Mouse (Mus musculus) midbrain, embryonic 14.5 days (tissue): ENCODE measurements around the gene Mis12. TPM values are rescaled to one million over a fixed set of nuclear protein-coding genes. Genes with fewer than 3 reads are reported as not detected.
A peak's percentile ranks its signal among the peaks of the same experiment; 100 is the strongest.

Experiments
- ATAC-seq: fragments of 200-750 bp; cut with Nextera tagmentation; 2 replicates; pipeline ENCODE4 v1.8.0; 2017; ENCODE audit warnings: moderate number of reproducible peaks, moderate library complexity; ENCODE audit not compliant: low FRiP score, low TSS enrichment
- DNase-seq: peaks from one replicate; pipeline ENCODE4 v3.0.0-alpha.2; 2015
- H3K27ac ChIP-seq: fragments of 300-500 bp; sonication (generic); replicated peaks from 2 replicates; pipeline ENCODE4 v1.5.1; 2014; ENCODE audit warnings: mild to moderate bottlenecking, low read depth, low read length, moderate library complexity
- H3K27me3 ChIP-seq: fragments of 300-500 bp; sonication (generic); 2 replicates; pipeline ENCODE4 v1.6.1; 2014; ENCODE audit warnings: low read length, control low read depth, mixed read lengths; ENCODE audit not compliant: control insufficient read depth, insufficient read depth
- H3K36me3 ChIP-seq: fragments of 300-500 bp; sonication (generic); 2 replicates; pipeline ENCODE4 v1.6.1; 2014; ENCODE audit warnings: low read length, control low read depth; ENCODE audit not compliant: control insufficient read depth, insufficient read depth
- H3K4me1 ChIP-seq: fragments of 300-500 bp; sonication (generic); 2 replicates; pipeline ENCODE4 v1.6.1; 2014; ENCODE audit warnings: mild to moderate bottlenecking, antibody characterized with exemption, low read length, control low read depth; ENCODE audit not compliant: control insufficient read depth, insufficient read depth
- H3K4me2 ChIP-seq: fragments of 300-500 bp; sonication (generic); 2 replicates; pipeline ENCODE4 v1.6.1; 2014; ENCODE audit warnings: mild to moderate bottlenecking, low read length, moderate library complexity
- H3K4me3 ChIP-seq: fragments of 300-500 bp; sonication (generic); replicated peaks from 2 replicates; pipeline ENCODE4 v1.5.1; 2014; ENCODE audit warnings: low read depth, low read length
- H3K9ac ChIP-seq: fragments of 300-500 bp; sonication (generic); replicated peaks from 2 replicates; pipeline ENCODE4 v1.6.1; 2014; ENCODE audit warnings: mild to moderate bottlenecking, low read length, moderate library complexity
- H3K9me3 ChIP-seq: fragments of 300-500 bp; sonication (generic); 2 replicates; pipeline ENCODE4 v1.6.1; 2016; ENCODE audit warnings: low read length, control low read depth, mixed read lengths; ENCODE audit not compliant: control insufficient read depth
- WGBS: fragments of 180-500 bp; shearing (Covaris S2); extraction: QIAGEN DNeasy Blood & Tissue Kit; methylation state at CpG from one replicate; pipeline ENCODE4 v1.1.7; 2014; 5-methylcytosine and 5-hydroxymethylcytosine counted together
- polyA plus RNA-seq: library from polyadenylated mRNA; unstranded; fragments of >200 nt; fragmentation: Nextera tagmentation; extraction: Ambion mirVana; gene quantifications from 2 replicates; pipeline ENCODE4 v1.2.1, GENCODE M21; 2014

The Mis12 gene
- polyA plus RNA-seq, 1 experiment from 2014 or later = 29.7 TPM

- ATAC-seq (no peak), DNase-seq (no peak)
- 96% methylated on average over 7 of the region's 7 CpGs for WGBS
- H3K36me3 ChIP-seq = peaks cover 46% of the 10 kb centered on the region
- H3K27me3 ChIP-seq = no peaks in the 10 kb centered on the region
- no peak overlapping the region for H3K9ac ChIP-seq
- H3K9me3 ChIP-seq = no peaks in the 10 kb centered on the region
- peaks cover 13% of the 10 kb centered on the region for H3K4me1 ChIP-seq
- no peak overlapping the region for H3K4me2 ChIP-seq
- H3K4me3 ChIP-seq = no peak overlapping the region
- no peak overlapping the region for H3K27ac ChIP-seq
Observed at GRCm38 (mm10) chr11:71007831-71008230, 11.6 kb upstream of the Mis12 start.

GRCm38 (mm10) chr11:71008321-71008720 is 11.1 kb upstream of the Mis12 start:
- H3K4me3 ChIP-seq = no peak overlapping the region
- no peak overlapping the region for H3K4me2 ChIP-seq
- no peak for ATAC-seq
- peaks cover 48% of the 10 kb centered on the region for H3K36me3 ChIP-seq
- H3K9me3 ChIP-seq = no peaks in the 10 kb centered on the region
- H3K9ac ChIP-seq = no peak overlapping the region
- WGBS = 96% methylated on average over 3 of the region's 3 CpGs
- DNase-seq = no peak
- peaks cover 8% of the 10 kb centered on the region for H3K4me1 ChIP-seq
- no peaks in the 10 kb centered on the region for H3K27me3 ChIP-seq
- H3K27ac ChIP-seq = no peak overlapping the region

- ATAC-seq (no peak), DNase-seq (no peak)
- Histone ChIP-seq H3K9me3 (no peaks in the 10 kb centered on the region), H3K4me1 (peaks cover 11% of the 10 kb centered on the region), H3K9ac (no peak overlapping the region), H3K36me3 (peaks cover 58% of the 10 kb centered on the region), H3K4me3 (no peak overlapping the region), H3K4me2 (no peak overlapping the region), H3K27me3 (no peaks in the 10 kb centered on the region), H3K27ac (no peak overlapping the region)
- WGBS = 97% methylated on average over 7 of the region's 7 CpGs
Observed at GRCm38 (mm10) chr11:71012743-71013142, 6.7 kb upstream of the Mis12 start.

GRCm38 (mm10) chr11:71017051-71017450 is 2.4 kb upstream of the Mis12 start:
- WGBS = 92% methylated on average over 1 of the region's 1 CpGs
- H3K4me1 ChIP-seq = peaks cover 27% of the 10 kb centered on the region
- peaks cover 20% of the 10 kb centered on the region for H3K36me3 ChIP-seq
- ATAC-seq = no peak
- no peak overlapping the region for H3K4me3 ChIP-seq
- no peak for DNase-seq
- no peaks in the 10 kb centered on the region for H3K9me3 ChIP-seq
- H3K4me2 ChIP-seq = no peak overlapping the region
- no peak overlapping the region for H3K27ac ChIP-seq
- H3K9ac ChIP-seq = no peak overlapping the region
- H3K27me3 ChIP-seq = no peaks in the 10 kb centered on the region

- Histone ChIP-seq H3K4me1 (peaks cover 27% of the 10 kb centered on the region), H3K9me3 (no peaks in the 10 kb centered on the region), H3K9ac (peak overlapping the region; percentile 90), H3K4me2 (peak overlapping the region; percentile 74), H3K27me3 (no peaks in the 10 kb centered on the region), H3K4me3 (peak overlapping the region; percentile 96), H3K36me3 (0 out of 2 replicates have a peak, but pooled peaks cover 11% of the 10 kb centered on the region), H3K27ac (peak overlapping the region; percentile 83)
- ATAC-seq (no peak; the same call in 1 of the 2 replicates), DNase-seq (no peak)
- WGBS = 6% methylated on average over 28 of the region's 28 CpGs
Observed at GRCm38 (mm10) chr11:71018416-71019200, 803 bp upstream of the Mis12 start.

GRCm38 (mm10) chr11:71028280-71028679 is 8.9 kb downstream of the Mis12 start:
- Histone ChIP-seq H3K36me3 (peaks cover 44% of the 10 kb centered on the region), H3K9ac (no peak overlapping the region), H3K4me2 (no peak overlapping the region), H3K4me3 (no peak overlapping the region), H3K27ac (no peak overlapping the region), H3K27me3 (no peaks in the 10 kb centered on the region), H3K4me1 (peaks cover 12% of the 10 kb centered on the region), H3K9me3 (no peaks in the 10 kb centered on the region)
- no peak for ATAC-seq
- no peak for DNase-seq
- 81% methylated on average over 3 of the region's 3 CpGs for WGBS

- ATAC-seq (no peak), DNase-seq (no peak)
- peaks cover 18% of the 10 kb centered on the region for H3K4me1 ChIP-seq
- no peak overlapping the region for H3K9ac ChIP-seq
- peaks cover 39% of the 10 kb centered on the region for H3K36me3 ChIP-seq
- no peak overlapping the region for H3K27ac ChIP-seq
- no peak overlapping the region for H3K4me2 ChIP-seq
- H3K4me3 ChIP-seq = no peak overlapping the region
- 75% methylated on average over 3 of the region's 3 CpGs for WGBS
- no peaks in the 10 kb centered on the region for H3K9me3 ChIP-seq
- H3K27me3 ChIP-seq = no peaks in the 10 kb centered on the region
Observed at GRCm38 (mm10) chr11:71029403-71030118, 10.2 kb downstream of the Mis12 start.

- Histone ChIP-seq H3K4me1 (peaks cover 21% of the 10 kb centered on the region), H3K27ac (peak overlapping the region; percentile 97), H3K27me3 (no peaks in the 10 kb centered on the region), H3K4me2 (peak overlapping the region; percentile 83), H3K4me3 (peak overlapping the region; percentile 57), H3K9me3 (no peaks in the 10 kb centered on the region), H3K36me3 (peaks cover 14% of the 10 kb centered on the region), H3K9ac (peak overlapping the region; percentile 76)
- 53% methylated on average over 7 of the region's 7 CpGs for WGBS
- DNase-seq (no peak), ATAC-seq (no peak)
Observed at GRCm38 (mm10) chr11:71032070-71032469, 12.7 kb downstream of the Mis12 start.
